Mouse (Mus musculus): ENCODE measurements at regions not wholly inside any gene's neighbourhood (a gene's known extent, or its start where the extent isn't known, plus 50 kb on each side); places are given as distances from the start of the nearest gene placed in this dataset.

GRCm38 (mm10) chr11:111532457-111532856, 466.5 kb downstream of the Kcnj2 start:
- no peaks in the 10 kb centered on the region for H3K27me3 ChIP-seq (replicated peaks; ENCODE audit: control insufficient read depth, insufficient read depth, low read length)
- no peak for ATAC-seq
- no peak overlapping the region for H3K9ac ChIP-seq (replicated peaks; ENCODE audit: low read depth, low read length)
- H3K36me3 ChIP-seq (ENCODE audit: control insufficient read depth, insufficient read depth) = no peaks in the 10 kb centered on the region
- 26% methylated on average over 5 of the region's 5 CpGs for WGBS
- H3K4me3 ChIP-seq (replicated peaks; ENCODE audit: low read length) = no peak overlapping the region
- no peaks in the 10 kb centered on the region for H3K4me1 ChIP-seq (replicated peaks; ENCODE audit: control insufficient read depth, insufficient read depth, low read length)
- no peak overlapping the region for H3K27ac ChIP-seq (ENCODE audit: low read length)
- H3K9me3 ChIP-seq (ENCODE audit: control insufficient read depth, low read length) = no peaks in the 10 kb centered on the region
- no peak overlapping the region for H3K4me2 ChIP-seq (ENCODE audit: low read length)

- H3K9me3 ChIP-seq (ENCODE audit: control insufficient read depth, low read length) = no peaks in the 10 kb centered on the region
- 0 out of 2 replicates have a peak, but pooled peaks have one; percentile 26 for ATAC-seq
- WGBS = 49% methylated on average over 17 of the region's 17 CpGs
Measured at GRCm38 (mm10) chr11:111536040-111536836, 470.3 kb downstream of the Kcnj2 start.

GRCm38 (mm10) chr11:111537654-111538053, 471.7 kb downstream of the Kcnj2 start:
- Histone ChIP-seq H3K9ac (replicated peaks; ENCODE audit: low read depth, low read length) (no peak overlapping the region), H3K4me2 (ENCODE audit: low read length) (no peak overlapping the region), H3K27me3 (replicated peaks; ENCODE audit: control insufficient read depth, insufficient read depth, low read length) (no peaks in the 10 kb centered on the region), H3K9me3 (ENCODE audit: control insufficient read depth, low read length) (no peaks in the 10 kb centered on the region), H3K27ac (ENCODE audit: low read length) (no peak overlapping the region), H3K4me3 (replicated peaks; ENCODE audit: low read length) (no peak overlapping the region), H3K36me3 (ENCODE audit: control insufficient read depth, insufficient read depth) (no peaks in the 10 kb centered on the region), H3K4me1 (replicated peaks; ENCODE audit: control insufficient read depth, insufficient read depth, low read length) (no peaks in the 10 kb centered on the region)
- 24% methylated on average over 3 of the region's 3 CpGs for WGBS
- ATAC-seq = no peak

More at GRCm38 (mm10) chr11:111536040-111536836, 470.3 kb downstream of the Kcnj2 start:
- Histone ChIP-seq H3K36me3 (ENCODE audit: control insufficient read depth, insufficient read depth) (no peaks in the 10 kb centered on the region), H3K4me2 (ENCODE audit: low read length) (no peak overlapping the region), H3K27me3 (replicated peaks; ENCODE audit: control insufficient read depth, insufficient read depth, low read length) (no peaks in the 10 kb centered on the region), H3K27ac (ENCODE audit: low read length) (no peak overlapping the region), H3K4me3 (replicated peaks; ENCODE audit: low read length) (no peak overlapping the region), H3K9ac (replicated peaks; ENCODE audit: low read depth, low read length) (no peak overlapping the region), H3K4me1 (replicated peaks; ENCODE audit: control insufficient read depth, insufficient read depth, low read length) (no peaks in the 10 kb centered on the region)

GRCm38 (mm10) chr11:111539960-111540359, 474.0 kb downstream of the Kcnj2 start:
- Histone ChIP-seq H3K9ac (replicated peaks; ENCODE audit: low read depth, low read length) (no peak overlapping the region), H3K9me3 (ENCODE audit: control insufficient read depth, low read length) (no peaks in the 10 kb centered on the region), H3K27me3 (replicated peaks; ENCODE audit: control insufficient read depth, insufficient read depth, low read length) (no peaks in the 10 kb centered on the region), H3K27ac (ENCODE audit: low read length) (no peak overlapping the region), H3K36me3 (ENCODE audit: control insufficient read depth, insufficient read depth) (no peaks in the 10 kb centered on the region), H3K4me2 (ENCODE audit: low read length) (no peak overlapping the region), H3K4me3 (replicated peaks; ENCODE audit: low read length) (no peak overlapping the region), H3K4me1 (replicated peaks; ENCODE audit: control insufficient read depth, insufficient read depth, low read length) (no peaks in the 10 kb centered on the region)
- WGBS = 88% methylated on average over 6 of the region's 6 CpGs
- no peak for ATAC-seq

GRCm38 (mm10) chr11:111545291-111545690, 479.3 kb downstream of the Kcnj2 start:
- no peak overlapping the region for H3K9ac ChIP-seq (replicated peaks; ENCODE audit: low read depth, low read length)
- no peak overlapping the region for H3K4me3 ChIP-seq (replicated peaks; ENCODE audit: low read length)
- no peaks in the 10 kb centered on the region for H3K9me3 ChIP-seq (ENCODE audit: control insufficient read depth, low read length)
- no peak overlapping the region for H3K27ac ChIP-seq (ENCODE audit: low read length)
- no peak overlapping the region for H3K4me2 ChIP-seq (ENCODE audit: low read length)
- no peak for ATAC-seq
- H3K27me3 ChIP-seq (replicated peaks; ENCODE audit: control insufficient read depth, insufficient read depth, low read length) = no peaks in the 10 kb centered on the region
- WGBS = 69% methylated on average over 4 of the region's 4 CpGs
- H3K4me1 ChIP-seq (replicated peaks; ENCODE audit: control insufficient read depth, insufficient read depth, low read length) = no peaks in the 10 kb centered on the region
- no peaks in the 10 kb centered on the region for H3K36me3 ChIP-seq (ENCODE audit: control insufficient read depth, insufficient read depth)

GRCm38 (mm10) chr11:111555131-111555530, 489.2 kb downstream of the Kcnj2 start:
- H3K4me1 ChIP-seq (replicated peaks; ENCODE audit: control insufficient read depth, insufficient read depth, low read length) = peaks cover 4% of the 10 kb centered on the region; the same call in 1 of the 2 replicates
- H3K36me3 ChIP-seq (ENCODE audit: control insufficient read depth, insufficient read depth) = no peaks in the 10 kb centered on the region
- no peak overlapping the region for H3K4me3 ChIP-seq (replicated peaks; ENCODE audit: low read length)
- H3K9me3 ChIP-seq (ENCODE audit: control insufficient read depth, low read length) = no peaks in the 10 kb centered on the region
- no peak overlapping the region for H3K9ac ChIP-seq (replicated peaks; ENCODE audit: low read depth, low read length)
- H3K27ac ChIP-seq (ENCODE audit: low read length) = no peak overlapping the region
- H3K4me2 ChIP-seq (ENCODE audit: low read length) = no peak overlapping the region
- no peak for ATAC-seq
- H3K27me3 ChIP-seq (replicated peaks; ENCODE audit: control insufficient read depth, insufficient read depth, low read length) = no peaks in the 10 kb centered on the region

GRCm38 (mm10) chr11:111555615-111556014, 489.7 kb downstream of the Kcnj2 start:
- no peak overlapping the region for H3K4me3 ChIP-seq (replicated peaks; ENCODE audit: low read length)
- H3K9ac ChIP-seq (replicated peaks; ENCODE audit: low read depth, low read length) = no peak overlapping the region
- no peaks in the 10 kb centered on the region for H3K27me3 ChIP-seq (replicated peaks; ENCODE audit: control insufficient read depth, insufficient read depth, low read length)
- H3K27ac ChIP-seq (ENCODE audit: low read length) = no peak overlapping the region
- ATAC-seq = no peak
- H3K9me3 ChIP-seq (ENCODE audit: control insufficient read depth, low read length) = no peaks in the 10 kb centered on the region
- H3K4me2 ChIP-seq (ENCODE audit: low read length) = no peak overlapping the region
- 57% methylated on average over 6 of the region's 6 CpGs for WGBS
- H3K36me3 ChIP-seq (ENCODE audit: control insufficient read depth, insufficient read depth) = no peaks in the 10 kb centered on the region
- H3K4me1 ChIP-seq (replicated peaks; ENCODE audit: control insufficient read depth, insufficient read depth, low read length) = peaks cover 4% of the 10 kb centered on the region; the same call in 1 of the 2 replicates

- Histone ChIP-seq H3K36me3 (ENCODE audit: control insufficient read depth, insufficient read depth) (no peaks in the 10 kb centered on the region), H3K27ac (ENCODE audit: low read length) (no peak overlapping the region), H3K27me3 (replicated peaks; ENCODE audit: control insufficient read depth, insufficient read depth, low read length) (no peaks in the 10 kb centered on the region), H3K4me3 (replicated peaks; ENCODE audit: low read length) (no peak overlapping the region), H3K9ac (replicated peaks; ENCODE audit: low read depth, low read length) (no peak overlapping the region), H3K9me3 (ENCODE audit: control insufficient read depth, low read length) (no peaks in the 10 kb centered on the region), H3K4me2 (ENCODE audit: low read length) (no peak overlapping the region), H3K4me1 (replicated peaks; ENCODE audit: control insufficient read depth, insufficient read depth, low read length) (peaks cover 4% of the 10 kb centered on the region; the same call in 1 of the 2 replicates)
- ATAC-seq = peak; percentile 76
- 25% methylated on average over 9 of the region's 9 CpGs for WGBS
Measured at GRCm38 (mm10) chr11:111558302-111559140, 492.6 kb downstream of the Kcnj2 start.

- 69% methylated on average over 5 of the region's 5 CpGs for whole genome bisulfite sequencing
Measured at GRCm38 (mm10) chr11:111563171-111563570, 497.2 kb downstream of the Kcnj2 start.

More at GRCm38 (mm10) chr11:111563171-111563570, 497.2 kb downstream of the Kcnj2 start:
- no peak overlapping the region for H3K4me3 ChIP-seq (replicated peaks; ENCODE audit: low read length)
- no peaks in the 10 kb centered on the region for H3K4me1 ChIP-seq (replicated peaks; ENCODE audit: control insufficient read depth, insufficient read depth, low read length)
- no peak overlapping the region for H3K4me2 ChIP-seq (ENCODE audit: low read length)
- no peak for ATAC-seq
- no peaks in the 10 kb centered on the region for H3K36me3 ChIP-seq (ENCODE audit: control insufficient read depth, insufficient read depth)
- no peak overlapping the region for H3K27ac ChIP-seq (ENCODE audit: low read length)
- H3K27me3 ChIP-seq (replicated peaks; ENCODE audit: control insufficient read depth, insufficient read depth, low read length) = no peaks in the 10 kb centered on the region
- no peaks in the 10 kb centered on the region for H3K9me3 ChIP-seq (ENCODE audit: control insufficient read depth, low read length)
- no peak overlapping the region for H3K9ac ChIP-seq (replicated peaks; ENCODE audit: low read depth, low read length)
